Mouse (Mus musculus) heart, postnatal 0 days (tissue): Measurements from ENCODE around the gene Tcte2. TPM values are rescaled to one million over a fixed set of nuclear protein-coding genes. Genes with fewer than 3 reads are reported as not detected.

Source experiments
- ATAC-seq: fragments of 200-750 bp; cut with Nextera tagmentation; 2 replicates; pipeline ENCODE4 v1.8.0; 2017; ENCODE audit warnings: low read depth, moderate number of reproducible peaks, moderate library complexity; ENCODE audit not compliant: insufficient read depth
- DNase-seq: peaks from one replicate; pipeline ENCODE4 v3.0.0-alpha.2; 2016; ENCODE audit warnings: low spot score
- H3K27ac ChIP-seq: fragments of 300-500 bp; sonication (generic); 2 replicates; pipeline ENCODE4 v1.5.1; 2014; ENCODE audit warnings: low read depth, mild to moderate bottlenecking
- H3K27me3 ChIP-seq: fragments of 300-500 bp; sonication (generic); 2 replicates; pipeline ENCODE4 v1.6.1; 2014; ENCODE audit warnings: low read length, mixed read lengths; ENCODE audit not compliant: control insufficient read depth, insufficient read depth
- H3K36me3 ChIP-seq: fragments of 300-500 bp; sonication (generic); replicated peaks from 2 replicates; pipeline ENCODE4 v1.6.1; 2014; ENCODE audit warnings: low read length, mixed read lengths; ENCODE audit not compliant: control insufficient read depth, insufficient read depth
- H3K4me1 ChIP-seq: fragments of 300-500 bp; sonication (generic); 2 replicates; pipeline ENCODE4 v1.6.1; 2014; ENCODE audit warnings: antibody characterized with exemption; ENCODE audit not compliant: control insufficient read depth, insufficient read depth
- H3K4me2 ChIP-seq: fragments of 300-500 bp; sonication (generic); 2 replicates; pipeline ENCODE4 v1.6.1; 2014; ENCODE audit warnings: low read depth, mild to moderate bottlenecking, low read length, moderate library complexity
- H3K4me3 ChIP-seq: fragments of 300-500 bp; sonication (generic); 2 replicates; pipeline ENCODE4 v1.5.1; 2014; ENCODE audit warnings: low read depth, low read length
- H3K9ac ChIP-seq: fragments of 300-500 bp; sonication (generic); replicated peaks from 2 replicates; pipeline ENCODE4 v1.6.1; 2014; ENCODE audit warnings: low read depth, low read length, mixed read lengths
- H3K9me3 ChIP-seq: fragments of 300-500 bp; sonication (generic); replicated peaks from 2 replicates; pipeline ENCODE4 v1.6.1; 2016; ENCODE audit warnings: low read length; ENCODE audit not compliant: control insufficient read depth
- CTCF ChIP-seq: IDR thresholded peaks from 2 replicates; pipeline ENCODE4 v1.5.1; 2016; ENCODE audit warnings: antibody characterized with exemption, control low read depth, low read depth
- EP300 ChIP-seq: IDR thresholded peaks from 2 replicates; pipeline ENCODE4 v1.6.1; 2016; ENCODE audit warnings: antibody characterized with exemption, low read depth
- WGBS: fragments of 180-500 bp; shearing (Covaris S2); extraction: QIAGEN DNeasy Blood & Tissue Kit; methylation state at CpG from one replicate; pipeline ENCODE4 v1.1.7; 2014; 5-methylcytosine and 5-hydroxymethylcytosine counted together
- polyA plus RNA-seq: library from polyadenylated mRNA; unstranded; fragments of >200 nt; fragmentation: Nextera tagmentation; extraction: Ambion mirVana; gene quantifications from 2 replicates; pipeline ENCODE4 v1.2.1, GENCODE M21; 2015
- total RNA-seq: library from RNA; depleted of rRNA; stranded (reverse); fragments of >200 nt; gene quantifications from 2 replicates; pipeline ENCODE4 v1.2.3, GENCODE M21; 2014; ENCODE audit warnings: low replicate concordance

Gene Tcte2
- total and polyA plus RNA-seq, 2 experiments from 2014 or later: 0.92 to 4.5 TPM

DNA sequence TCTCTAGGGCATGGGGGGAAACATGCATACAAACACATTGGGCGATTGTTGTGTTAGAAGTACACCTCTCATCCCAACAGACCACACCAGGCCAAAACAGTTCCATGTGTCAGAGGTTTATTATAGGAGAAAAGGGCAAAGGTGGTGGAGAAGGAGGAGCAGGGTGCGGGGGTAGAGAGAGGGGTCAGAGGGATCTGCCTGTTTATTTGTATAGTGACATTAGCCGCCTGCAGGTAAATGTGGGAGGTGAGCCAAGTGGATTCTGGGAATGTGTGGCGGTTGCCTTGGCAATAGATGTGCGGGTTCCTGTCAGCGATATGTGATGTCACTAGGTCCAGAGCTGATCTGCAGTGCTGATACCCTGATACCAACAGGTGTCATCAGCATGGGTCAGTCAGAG lies 45.3 kb downstream of the Tcte2 start:
- DNase-seq (no peak), ATAC-seq (no peak)
- WGBS: 91% methylated on average over 6 of the region's 6 CpGs
- Histone ChIP-seq H3K4me1 (no peaks in the 10 kb centered on the region), H3K36me3 (no peaks in the 10 kb centered on the region), H3K9me3 (no peaks in the 10 kb centered on the region), H3K27me3 (no peaks in the 10 kb centered on the region), H3K4me3 (no peak overlapping the region), H3K4me2 (no peak overlapping the region), H3K9ac (no peak overlapping the region), H3K27ac (no peak overlapping the region)
- no peak for TF ChIP-seq EP300
- no peak for TF ChIP-seq CTCF

GRCm38 (mm10) chr17:13715511-13715910 lies 46.1 kb downstream of the Tcte2 start:
- H3K27me3 ChIP-seq: no peaks in the 10 kb centered on the region
- ATAC-seq (no peak), DNase-seq (no peak)
- no peaks in the 10 kb centered on the region for H3K36me3 ChIP-seq
- no peaks in the 10 kb centered on the region for H3K4me1 ChIP-seq
- TF ChIP-seq CTCF: no peak
- no peak for TF ChIP-seq EP300
- H3K27ac ChIP-seq: no peak overlapping the region
- no peak overlapping the region for H3K9ac ChIP-seq
- H3K4me3 ChIP-seq: no peak overlapping the region
- no peak overlapping the region for H3K4me2 ChIP-seq
- no peaks in the 10 kb centered on the region for H3K9me3 ChIP-seq
- 79% methylated on average over 9 of the region's 9 CpGs for WGBS

DNA sequence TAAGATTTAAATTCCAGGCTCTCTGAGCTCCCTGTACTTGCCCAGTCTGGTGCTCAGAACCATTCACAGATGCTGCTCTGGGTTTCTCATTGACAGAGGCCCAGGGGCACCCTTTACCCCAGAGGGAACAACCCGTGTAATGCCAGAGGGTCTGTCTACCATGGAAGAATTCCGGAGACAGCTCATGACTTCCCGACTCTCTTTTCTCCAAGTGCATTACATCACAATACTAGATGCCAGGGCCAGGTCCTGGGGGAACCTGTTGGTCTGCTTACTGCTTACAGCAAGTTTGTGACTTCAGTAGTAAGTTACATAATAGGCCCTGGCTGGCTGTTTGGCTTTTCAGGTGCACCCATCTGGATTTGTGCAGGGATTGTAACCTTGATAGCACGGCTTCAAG lies 47.0 kb downstream of the Tcte2 start:
- no peaks in the 10 kb centered on the region for H3K27me3 ChIP-seq
- H3K9me3 ChIP-seq: no peaks in the 10 kb centered on the region
- H3K4me1 ChIP-seq: no peaks in the 10 kb centered on the region
- H3K4me3 ChIP-seq: no peak overlapping the region
- no peak overlapping the region for H3K9ac ChIP-seq
- ATAC-seq (no peak), DNase-seq (no peak)
- no peak overlapping the region for H3K27ac ChIP-seq
- WGBS: 53% methylated on average over 4 of the region's 4 CpGs
- H3K36me3 ChIP-seq: no peaks in the 10 kb centered on the region
- TF ChIP-seq EP300 (no peak), CTCF (no peak)
- no peak overlapping the region for H3K4me2 ChIP-seq

DNA sequence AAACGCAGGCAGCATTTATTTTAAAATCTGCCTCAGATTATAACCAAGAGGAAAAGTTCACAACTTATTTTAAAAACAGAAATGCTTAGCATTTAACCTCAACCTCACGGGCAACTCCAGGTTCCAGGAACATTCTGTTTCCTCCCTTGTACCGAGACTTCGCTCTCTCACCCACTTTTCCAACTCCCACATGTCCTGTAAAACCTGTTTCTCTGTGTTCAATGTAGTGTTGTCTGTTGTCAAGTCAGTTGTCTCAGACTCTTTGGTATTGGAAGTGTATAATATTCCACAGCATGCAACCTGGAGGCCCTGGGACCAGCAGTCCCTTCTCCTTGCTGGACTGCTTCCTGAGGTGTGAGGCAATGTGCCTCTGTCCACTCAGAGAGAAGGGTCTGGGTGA lies 47.5 kb downstream of the Tcte2 start:
- TF ChIP-seq EP300 (no peak), CTCF (no peak)
- 86% methylated on average over 4 of the region's 4 CpGs for WGBS
- H3K4me3 ChIP-seq: no peak overlapping the region
- no peak overlapping the region for H3K9ac ChIP-seq
- ATAC-seq (no peak), DNase-seq (no peak)
- no peaks in the 10 kb centered on the region for H3K27me3 ChIP-seq
- no peaks in the 10 kb centered on the region for H3K9me3 ChIP-seq
- no peak overlapping the region for H3K4me2 ChIP-seq
- H3K4me1 ChIP-seq: no peaks in the 10 kb centered on the region
- H3K36me3 ChIP-seq: no peaks in the 10 kb centered on the region
- H3K27ac ChIP-seq: no peak overlapping the region

GRCm38 (mm10) chr17:13712518-13712917 lies 49.1 kb downstream of the Tcte2 start:
- Histone ChIP-seq H3K4me1 (no peaks in the 10 kb centered on the region), H3K27ac (no peak overlapping the region), H3K9me3 (no peaks in the 10 kb centered on the region), H3K9ac (no peak overlapping the region), H3K36me3 (no peaks in the 10 kb centered on the region), H3K4me2 (no peak overlapping the region), H3K4me3 (no peak overlapping the region), H3K27me3 (no peaks in the 10 kb centered on the region)
- ATAC-seq (no peak), DNase-seq (no peak)
- 87% methylated on average over 3 of the region's 3 CpGs for WGBS
- TF ChIP-seq CTCF: no peak
- no peak for TF ChIP-seq EP300

DNA sequence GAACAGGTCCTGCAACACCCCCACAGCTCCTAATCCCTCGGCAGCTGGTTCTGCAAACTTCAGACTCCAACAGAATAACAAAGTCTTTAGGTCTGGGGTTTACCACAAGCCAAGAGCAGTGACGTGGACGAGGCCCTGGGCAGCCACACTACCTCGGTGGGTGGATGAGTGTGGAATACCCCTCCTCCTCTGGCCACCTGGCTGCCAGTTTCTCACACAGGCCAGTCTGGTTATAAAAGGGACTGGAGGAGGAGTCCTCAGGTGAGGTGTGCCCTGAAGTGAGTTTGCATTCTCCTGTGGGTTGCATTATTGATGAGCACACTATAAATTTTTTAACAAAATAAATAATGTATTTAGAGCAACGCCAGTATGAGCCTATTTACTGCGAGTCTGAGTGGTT lies 49.5 kb downstream of the Tcte2 start:
- no peak overlapping the region for H3K9ac ChIP-seq
- no peaks in the 10 kb centered on the region for H3K4me1 ChIP-seq
- H3K9me3 ChIP-seq: no peaks in the 10 kb centered on the region
- no peak overlapping the region for H3K27ac ChIP-seq
- TF ChIP-seq CTCF (no peak), EP300 (no peak)
- no peak overlapping the region for H3K4me3 ChIP-seq
- no peak overlapping the region for H3K4me2 ChIP-seq
- WGBS: 81% methylated on average over 6 of the region's 6 CpGs
- DNase-seq: no peak
- ATAC-seq: no peak
- no peaks in the 10 kb centered on the region for H3K27me3 ChIP-seq
- no peaks in the 10 kb centered on the region for H3K36me3 ChIP-seq
